Mouse (Mus musculus): Measurements from ENCODE around the gene Cacna2d1.

The Cacna2d1 gene

GRCm38 (mm10) chr5:16047452-16048191 is 113.1 kb downstream of the Cacna2d1 start:
- Histone ChIP-seq H3K9me3 (ENCODE audit: low read length) (no peaks in the 10 kb centered on the region), H3K4me3 (replicated peaks; ENCODE audit: low read length) (no peak overlapping the region), H3K4me1 (replicated peaks; ENCODE audit: low read depth, low read length) (no peaks in the 10 kb centered on the region), H3K27me3 (ENCODE audit: insufficient read depth, low read length) (no peaks in the 10 kb centered on the region), H3K36me3 (ENCODE audit: insufficient read depth, low read length) (no peaks in the 10 kb centered on the region)
- TF ChIP-seq NANOG (IDR thresholded peaks at IDR 0.05; ENCODE audit: borderline replicate concordance, low read length) (no peak), POU5F1 (IDR thresholded peaks at IDR 0.05; ENCODE audit: borderline replicate concordance, low read length) (no peak), CTCF (conservative IDR thresholded peaks at IDR 0.05; ENCODE audit: low read length) (no peak)

- Histone ChIP-seq H3K36me3 (ENCODE audit: insufficient read depth, low read length) (no peaks in the 10 kb centered on the region), H3K9me3 (ENCODE audit: low read length) (no peaks in the 10 kb centered on the region), H3K27me3 (ENCODE audit: insufficient read depth, low read length) (no peaks in the 10 kb centered on the region), H3K4me3 (replicated peaks; ENCODE audit: low read length) (no peak overlapping the region), H3K4me1 (replicated peaks; ENCODE audit: low read depth, low read length) (no peaks in the 10 kb centered on the region)
- no peak for TF ChIP-seq CTCF (conservative IDR thresholded peaks at IDR 0.05; ENCODE audit: low read length)
- no peak for TF ChIP-seq POU5F1 (IDR thresholded peaks at IDR 0.05; ENCODE audit: borderline replicate concordance, low read length)
- TF ChIP-seq NANOG (IDR thresholded peaks at IDR 0.05; ENCODE audit: borderline replicate concordance, low read length), result no peak
These were observed 122.3 kb downstream of the Cacna2d1 start for GRCm38 (mm10) chr5:16056795-16057194.

- no peaks in the 10 kb centered on the region for H3K36me3 ChIP-seq (ENCODE audit: insufficient read depth, low read length)
- no peaks in the 10 kb centered on the region for H3K27me3 ChIP-seq (ENCODE audit: insufficient read depth, low read length)
- no peaks in the 10 kb centered on the region for H3K9me3 ChIP-seq (ENCODE audit: low read length)
- no peaks in the 10 kb centered on the region for H3K4me1 ChIP-seq (replicated peaks; ENCODE audit: low read depth, low read length)
- no peak overlapping the region for H3K4me3 ChIP-seq (replicated peaks; ENCODE audit: low read length)
- TF ChIP-seq NANOG (IDR thresholded peaks at IDR 0.05; ENCODE audit: borderline replicate concordance, low read length), result no peak
These were observed 128.3 kb downstream of the Cacna2d1 start for GRCm38 (mm10) chr5:16062773-16063172.

GRCm38 (mm10) chr5:16063273-16063672 is 128.8 kb downstream of the Cacna2d1 start:
- TF ChIP-seq POU5F1 (IDR thresholded peaks at IDR 0.05; ENCODE audit: borderline replicate concordance, low read length) (no peak), CTCF (conservative IDR thresholded peaks at IDR 0.05; ENCODE audit: low read length) (no peak), NANOG (IDR thresholded peaks at IDR 0.05; ENCODE audit: borderline replicate concordance, low read length) (no peak)
- Histone ChIP-seq H3K36me3 (ENCODE audit: insufficient read depth, low read length) (no peaks in the 10 kb centered on the region), H3K4me3 (replicated peaks; ENCODE audit: low read length) (no peak overlapping the region)

GRCm38 (mm10) chr5:16063949-16064348 is 129.5 kb downstream of the Cacna2d1 start:
- Histone ChIP-seq H3K27me3 (ENCODE audit: insufficient read depth, low read length) (no peaks in the 10 kb centered on the region), H3K9me3 (ENCODE audit: low read length) (no peaks in the 10 kb centered on the region), H3K4me1 (replicated peaks; ENCODE audit: low read depth, low read length) (no peaks in the 10 kb centered on the region), H3K36me3 (ENCODE audit: insufficient read depth, low read length) (no peaks in the 10 kb centered on the region), H3K4me3 (replicated peaks; ENCODE audit: low read length) (no peak overlapping the region)
- TF ChIP-seq POU5F1 (IDR thresholded peaks at IDR 0.05; ENCODE audit: borderline replicate concordance, low read length), result no peak
- no peak for TF ChIP-seq CTCF (conservative IDR thresholded peaks at IDR 0.05; ENCODE audit: low read length)
- no peak for TF ChIP-seq NANOG (IDR thresholded peaks at IDR 0.05; ENCODE audit: borderline replicate concordance, low read length)

More at GRCm38 (mm10) chr5:16063273-16063672, 128.8 kb downstream of the Cacna2d1 start:
- Histone ChIP-seq H3K9me3 (ENCODE audit: low read length) (no peaks in the 10 kb centered on the region), H3K27me3 (ENCODE audit: insufficient read depth, low read length) (no peaks in the 10 kb centered on the region), H3K4me1 (replicated peaks; ENCODE audit: low read depth, low read length) (no peaks in the 10 kb centered on the region)

- H3K36me3 ChIP-seq (ENCODE audit: insufficient read depth, low read length), result no peaks in the 10 kb centered on the region
- no peaks in the 10 kb centered on the region for H3K9me3 ChIP-seq (ENCODE audit: low read length)
- TF ChIP-seq CTCF (conservative IDR thresholded peaks at IDR 0.05; ENCODE audit: low read length), result no peak
- no peak for TF ChIP-seq NANOG (IDR thresholded peaks at IDR 0.05; ENCODE audit: borderline replicate concordance, low read length)
- TF ChIP-seq POU5F1 (IDR thresholded peaks at IDR 0.05; ENCODE audit: borderline replicate concordance, low read length), result no peak
- H3K4me1 ChIP-seq (replicated peaks; ENCODE audit: low read depth, low read length), result no peaks in the 10 kb centered on the region
- H3K27me3 ChIP-seq (ENCODE audit: insufficient read depth, low read length), result no peaks in the 10 kb centered on the region
- H3K4me3 ChIP-seq (replicated peaks; ENCODE audit: low read length), result no peak overlapping the region
These were observed 131.3 kb downstream of the Cacna2d1 start for GRCm38 (mm10) chr5:16065816-16066215.

- TF ChIP-seq CTCF (conservative IDR thresholded peaks at IDR 0.05; ENCODE audit: low read length), result no peak
- Histone ChIP-seq H3K9me3 (ENCODE audit: low read length) (no peaks in the 10 kb centered on the region), H3K4me1 (replicated peaks; ENCODE audit: low read depth, low read length) (no peaks in the 10 kb centered on the region), H3K27me3 (ENCODE audit: insufficient read depth, low read length) (no peaks in the 10 kb centered on the region), H3K4me3 (replicated peaks; ENCODE audit: low read length) (no peak overlapping the region), H3K36me3 (ENCODE audit: insufficient read depth, low read length) (no peaks in the 10 kb centered on the region)
These were observed 147.8 kb downstream of the Cacna2d1 start for GRCm38 (mm10) chr5:16082253-16082652.

GRCm38 (mm10) chr5:16086979-16087902 is 152.8 kb downstream of the Cacna2d1 start:
- no peak for TF ChIP-seq NANOG (IDR thresholded peaks at IDR 0.05; ENCODE audit: borderline replicate concordance, low read length)
- TF ChIP-seq CTCF (conservative IDR thresholded peaks at IDR 0.05; ENCODE audit: low read length), result no peak
- no peak for TF ChIP-seq POU5F1 (IDR thresholded peaks at IDR 0.05; ENCODE audit: borderline replicate concordance, low read length)
- Histone ChIP-seq H3K27me3 (ENCODE audit: insufficient read depth, low read length) (no peaks in the 10 kb centered on the region), H3K9me3 (ENCODE audit: low read length) (no peaks in the 10 kb centered on the region), H3K4me1 (replicated peaks; ENCODE audit: low read depth, low read length) (no peaks in the 10 kb centered on the region), H3K4me3 (replicated peaks; ENCODE audit: low read length) (no peak overlapping the region), H3K36me3 (ENCODE audit: insufficient read depth, low read length) (no peaks in the 10 kb centered on the region)

Data from E14TG2a.4 (cell line).